Mouse (Mus musculus) embryonic stem cell, embryonic (primary cell): Measurements from ENCODE around the gene Arhgap30.

Experiments
- CTCF ChIA-PET, 4 experiments: fragments of 300-600 bp in 2 of 4; fragments of 350-600 bp in 2 of 4; sonication (Branson Sonifier 250); formaldehyde crosslinking; loops; one replicate each; lab custom pipeline; 2022; ENCODE audit warnings: inconsistent platforms in 2 of 4; lab: Charles Lee
- POLR2A ChIA-PET, 4 experiments: fragments of 300-600 bp in 2 of 4; fragments of 350-600 bp in 2 of 4; sonication (Branson Sonifier 250); formaldehyde crosslinking; loops; one replicate each; lab custom pipeline; 2022; ENCODE audit warnings: antibody characterized with exemption in 4 of 4, inconsistent platforms in 1 of 4; lab: Charles Lee

Arhgap30 gene

DNA sequence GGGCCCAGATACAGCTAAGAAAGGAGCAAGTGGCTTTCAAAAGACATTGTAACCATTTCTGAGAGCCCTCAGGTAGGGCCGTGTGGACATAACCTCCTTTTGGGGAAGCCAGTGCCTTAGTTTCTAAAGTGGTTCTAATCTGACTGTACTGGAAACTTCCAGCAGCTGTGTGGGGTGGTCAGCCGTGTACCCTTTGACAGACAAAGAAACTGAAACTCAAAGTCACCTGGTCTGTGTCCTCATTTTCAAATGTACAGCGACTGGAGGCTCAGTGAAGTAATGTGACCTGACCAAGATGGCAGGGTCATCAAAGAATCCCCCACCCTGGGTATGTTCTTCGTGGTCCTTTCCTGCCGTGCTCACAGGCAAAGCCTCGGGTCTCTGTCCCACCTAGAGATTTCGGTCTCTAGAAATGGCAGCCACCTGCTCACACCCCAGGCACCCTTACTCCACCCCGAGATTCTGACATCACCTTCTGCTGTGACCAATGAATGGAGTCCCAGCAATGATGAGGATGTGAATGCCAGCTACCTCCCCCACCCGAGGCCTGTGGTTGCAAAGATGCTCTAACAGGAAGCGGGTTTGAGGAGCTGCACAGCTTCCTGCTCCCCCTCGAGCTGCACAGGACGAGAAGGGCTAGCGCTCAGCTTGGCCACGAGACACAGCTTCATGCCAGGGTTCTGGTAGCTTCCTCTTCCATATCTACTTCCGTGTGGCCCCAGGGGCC lies at the start of gene Arhgap30:
Arhgap30 (plus strand) TSS at position 579 of the 727 bp plus-strand sequence.
- POLR2A ChIA-PET, result interaction anchor here (0.8 to 2.9 kb wide), 28 partner anchors 8 to 300 kb away, joined by 3 to 18 read pairs (median 5); partner anchors contain the start of genes Usf1 (in 2 of the 4), Cfap126 (in 1 of the 4), Dedd (in 1 of the 4) and F11r (in 1 of the 4)

DNA sequence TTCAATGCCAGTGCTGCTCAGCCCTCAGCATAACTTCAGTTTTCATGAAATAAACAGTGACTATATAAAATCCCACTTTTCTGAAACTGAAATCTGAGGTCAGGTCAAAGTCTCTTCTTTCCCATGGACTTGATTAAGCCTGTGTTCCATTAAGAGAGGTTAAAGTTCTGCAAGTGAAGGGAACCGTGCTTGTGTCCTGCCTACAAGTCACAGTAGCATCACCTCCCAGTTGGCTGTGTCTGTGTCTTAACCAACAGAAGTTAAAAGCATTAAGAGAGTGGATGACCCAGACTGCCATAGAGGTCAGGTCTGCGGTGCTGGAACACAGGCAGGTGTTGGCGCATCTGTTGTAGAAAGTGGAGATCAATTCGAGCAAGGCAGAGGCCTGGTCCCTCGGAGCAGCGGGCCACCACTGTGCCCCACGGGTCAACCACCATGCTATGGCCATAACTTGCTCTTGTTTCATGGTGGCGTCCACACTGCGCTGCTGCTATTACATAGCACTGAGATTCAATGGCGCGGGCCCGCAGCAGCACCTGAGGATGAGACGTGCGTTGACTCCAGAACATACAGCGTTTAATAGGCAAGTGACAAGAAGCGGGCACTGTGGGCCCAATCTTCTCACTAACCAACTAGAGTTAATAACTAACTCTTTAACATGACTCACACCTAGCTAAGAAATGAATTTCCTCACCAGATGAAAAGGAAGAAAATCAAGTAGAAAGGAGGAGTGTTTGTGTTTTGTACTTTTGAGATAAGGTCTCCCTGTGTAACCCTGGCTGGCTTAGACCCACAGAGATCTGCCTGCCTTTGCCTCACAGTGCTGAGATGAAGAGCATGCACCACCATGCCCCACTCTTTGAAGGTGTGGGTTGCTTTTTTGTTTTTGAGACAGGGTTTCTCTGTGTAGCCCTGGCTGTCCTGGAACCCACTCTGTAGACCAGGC lies 46.2 kb upstream of the Arhgap30 start:
- POLR2A ChIA-PET, result interaction anchor here in 1 of 4 experiments (1.7 to 8.7 kb wide), 2 partner anchors 15 to 17 kb away, joined by 5 to 90 read pairs; partner anchors contain the start of gene Klhdc9
- CTCF ChIA-PET, result no interaction called here

More for the DNA sequence above, at the start of gene Arhgap30:
- CTCF ChIA-PET, result interaction anchor here (0.5 to 2.2 kb wide), 13 partner anchors 8 to 228 kb away, joined by 3 to 10 read pairs (median 3); partner anchors contain the start of gene Klhdc9 (in 1 of the 4)

DNA sequence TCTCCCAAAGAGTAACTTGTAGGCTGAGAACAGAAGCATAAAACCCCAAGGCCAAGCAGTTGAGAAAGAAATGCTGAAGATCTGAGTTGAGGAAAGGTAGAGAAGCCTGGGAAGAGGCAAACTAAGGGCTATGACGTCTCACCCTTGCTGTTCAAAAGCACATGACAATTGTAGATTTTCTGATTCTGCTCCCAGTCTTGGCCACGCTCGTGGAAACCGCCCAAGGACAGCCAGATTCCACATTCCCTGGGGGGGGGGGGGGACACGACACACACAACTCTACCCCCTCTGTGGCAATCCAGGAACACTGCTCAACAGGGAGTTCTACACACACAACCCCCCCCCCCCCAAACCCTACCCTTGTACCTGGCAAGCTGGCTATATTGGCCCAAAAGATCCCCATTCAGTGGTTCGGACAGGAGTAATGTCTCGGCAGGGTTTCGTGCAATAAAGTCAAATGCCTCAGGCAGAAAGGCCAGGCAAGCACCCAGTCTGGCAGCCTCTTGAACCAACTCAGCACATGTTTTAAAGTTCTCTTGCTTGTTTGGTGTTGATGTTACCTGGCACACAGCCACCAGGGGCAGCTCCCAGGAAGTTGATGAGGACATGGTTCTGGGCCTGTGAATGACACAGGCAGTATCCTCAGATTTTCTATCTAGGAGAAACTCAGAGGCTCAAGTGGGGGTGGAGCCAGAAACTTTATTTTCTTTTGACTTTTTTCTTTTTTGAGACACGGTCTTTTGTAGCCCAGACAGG lies 44.7 kb upstream of the Arhgap30 start:
- CTCF ChIA-PET, result interaction anchor here in 3 of 4 experiments (0.6 to 2.9 kb wide), 4 partner anchors 14 to 351 kb away, joined by 4 to 14 read pairs (median 5); no protein-coding TSS in a partner anchor

DNA sequence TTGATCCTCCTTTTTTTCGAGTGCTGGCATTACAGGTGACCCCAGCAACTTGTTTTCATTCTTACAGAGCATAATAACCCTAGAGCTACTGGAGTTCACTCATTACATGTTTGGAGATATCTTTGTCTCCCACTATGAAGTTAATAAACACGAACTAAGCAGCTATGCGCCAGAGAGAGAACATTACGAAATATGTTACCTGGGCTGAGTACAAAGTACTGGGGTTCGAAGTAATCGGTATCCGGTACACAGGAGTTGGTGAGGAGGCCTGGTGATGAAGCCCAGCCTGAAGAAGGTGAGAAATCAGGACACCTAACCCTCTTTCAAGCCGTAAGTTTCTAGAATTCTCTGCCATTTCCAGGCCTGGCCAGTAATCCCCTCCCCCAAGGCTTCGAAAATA lies 44.0 kb upstream of the Arhgap30 start:
- ChIA-PET CTCF (interaction anchor here (0.6 to 2.9 kb wide), 8 partner anchors 13 to 352 kb away, joined by 4 to 14 read pairs (median 5); partner anchors contain the start of gene Klhdc9 (in 2 of the 4)), POLR2A (interaction anchor here (0.6 to 8.7 kb wide), 33 partner anchors 10 to 949 kb away, joined by 3 to 90 read pairs (median 5); partner anchors contain the start of genes Dedd (in 3 of the 4), Klhdc9 (in 2 of the 4), F11r (in 1 of the 4) and Ufc1 (in 1 of the 4))

More for the DNA sequence above, 44.7 kb upstream of the Arhgap30 start:
- POLR2A ChIA-PET, result interaction anchor here (0.6 to 8.7 kb wide), 19 partner anchors 9 to 950 kb away, joined by 3 to 90 read pairs (median 5); partner anchors contain the start of genes Dedd (in 2 of the 4), Klhdc9 (in 2 of the 4) and Pcp4l1 (in 1 of the 4)

DNA sequence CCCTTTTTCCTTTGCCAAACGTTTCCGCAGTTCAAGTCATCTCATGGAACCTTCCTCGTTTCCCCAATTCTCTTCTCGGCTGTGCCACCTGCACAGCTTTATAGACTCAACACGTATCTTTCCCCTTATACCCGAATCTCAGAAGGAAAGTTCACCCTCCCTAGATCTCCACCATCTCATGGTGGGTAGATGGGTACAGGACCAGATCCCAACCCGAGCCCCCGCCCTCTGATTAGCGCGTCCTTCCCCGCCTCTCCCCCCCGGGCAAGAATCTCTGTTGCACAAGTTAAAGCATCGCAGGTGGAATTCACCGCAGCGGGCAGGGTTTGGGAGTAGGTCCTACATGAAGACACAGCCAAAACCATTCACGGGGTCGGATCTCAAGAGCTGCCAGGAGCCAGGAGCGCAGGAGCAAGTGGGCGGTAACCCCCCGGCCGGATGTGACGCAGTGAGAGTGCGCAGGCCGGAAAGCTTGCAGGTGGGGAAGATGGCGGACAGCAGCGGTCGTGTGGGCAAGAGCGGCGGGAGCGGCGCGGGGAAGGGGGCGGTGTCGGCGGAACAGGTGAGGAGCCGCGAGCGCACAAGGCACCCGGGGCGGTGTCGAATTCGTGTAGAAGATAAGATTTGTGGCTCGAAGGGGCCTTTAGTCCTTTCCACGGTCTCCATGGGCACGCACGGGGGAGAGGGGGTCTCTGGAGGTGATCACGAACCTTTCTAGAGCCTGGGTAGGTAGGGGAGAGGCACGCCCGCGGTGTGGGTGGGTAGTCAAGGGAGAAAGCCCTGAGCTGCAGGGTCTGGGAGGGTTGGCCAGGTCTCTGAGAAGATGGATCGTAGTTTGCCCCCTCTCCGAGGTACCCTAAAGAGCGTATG lies 43.3 kb upstream of the Arhgap30 start, which contains the start of the genes Nit1 and Pfdn2:
Nit1 (minus strand) TSS at position 422 of the 870 bp plus-strand sequence.
Pfdn2 (plus strand) TSS at position 446 of the 870 bp plus-strand sequence.
- POLR2A ChIA-PET, result interaction anchor here (0.6 to 8.7 kb wide), 63 partner anchors 7 to 233 kb away, joined by 3 to 90 read pairs (median 4); partner anchors contain the start of genes Dedd (in 4 of the 4), Klhdc9 (in 3 of the 4), Ppox (in 3 of the 4) and B4galt3 (in 2 of the 4)
- CTCF ChIA-PET, result interaction anchor here (0.5 to 2.9 kb wide), 14 partner anchors 11 to 125 kb away, joined by 3 to 14 read pairs (median 4); partner anchors contain the start of gene Klhdc9 (in 2 of the 4)

DNA sequence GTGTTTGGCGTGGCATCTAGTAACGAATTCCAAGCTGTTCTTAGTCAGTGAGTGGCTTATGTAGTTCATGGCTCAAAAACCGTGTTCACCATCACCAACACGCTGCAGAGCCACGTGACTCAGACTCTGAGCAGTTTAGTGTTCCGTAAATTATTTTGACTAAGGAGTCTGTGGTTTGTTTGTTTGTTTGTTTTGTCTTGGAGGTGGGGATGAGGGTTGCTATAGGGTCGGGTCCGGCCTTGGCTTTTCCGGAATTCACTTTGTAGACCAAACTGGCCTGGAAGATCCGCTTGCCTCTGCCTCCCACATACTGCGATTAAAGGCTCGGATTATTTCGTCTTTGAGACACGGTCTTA lies 42.7 kb upstream of the Arhgap30 start:
- ChIA-PET CTCF (interaction anchor here (0.5 to 2.9 kb wide), 14 partner anchors 10 to 451 kb away, joined by 3 to 14 read pairs (median 4); partner anchors contain the start of gene Klhdc9 (in 2 of the 4)), POLR2A (interaction anchor here (0.6 to 8.7 kb wide), 53 partner anchors 8 to 849 kb away, joined by 3 to 90 read pairs (median 4); partner anchors contain the start of genes Dedd (in 4 of the 4), Klhdc9 (in 3 of the 4), B4galt3 (in 2 of the 4) and Ppox (in 2 of the 4))

DNA sequence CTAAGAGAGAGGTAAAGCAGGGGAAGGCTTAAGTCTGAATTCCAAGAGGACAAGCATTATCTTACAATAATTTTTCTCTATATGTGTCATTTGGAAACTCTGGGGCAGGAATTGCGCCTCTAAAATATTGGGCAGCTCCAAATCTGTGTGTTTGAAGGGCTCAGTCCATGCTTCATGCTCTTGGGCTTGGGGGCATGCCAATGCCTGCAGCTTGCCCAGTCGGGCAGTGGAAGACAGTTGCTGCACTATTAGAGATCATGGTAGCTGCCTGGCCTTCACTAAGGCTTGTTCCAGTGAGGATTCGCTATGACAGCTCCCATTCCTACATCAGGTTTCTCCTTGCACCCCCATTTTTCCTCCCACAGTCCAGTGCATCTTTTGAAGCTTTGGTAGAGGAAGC lies 40.1 kb upstream of the Arhgap30 start:
- POLR2A ChIA-PET, result interaction anchor here (0.7 to 8.7 kb wide), 12 partner anchors 9 to 154 kb away, joined by 3 to 90 read pairs (median 4); partner anchors contain the start of genes Arhgap30 (in 2 of the 4), Alyref2 (in 1 of the 4), Dedd (in 1 of the 4) and Klhdc9 (in 1 of the 4)
- CTCF ChIA-PET, result interaction anchor here in 1 of 4 experiments (2.3 kb wide), 1 partner anchor 10 kb away, joined by 11 read pairs; no protein-coding TSS in a partner anchor

DNA sequence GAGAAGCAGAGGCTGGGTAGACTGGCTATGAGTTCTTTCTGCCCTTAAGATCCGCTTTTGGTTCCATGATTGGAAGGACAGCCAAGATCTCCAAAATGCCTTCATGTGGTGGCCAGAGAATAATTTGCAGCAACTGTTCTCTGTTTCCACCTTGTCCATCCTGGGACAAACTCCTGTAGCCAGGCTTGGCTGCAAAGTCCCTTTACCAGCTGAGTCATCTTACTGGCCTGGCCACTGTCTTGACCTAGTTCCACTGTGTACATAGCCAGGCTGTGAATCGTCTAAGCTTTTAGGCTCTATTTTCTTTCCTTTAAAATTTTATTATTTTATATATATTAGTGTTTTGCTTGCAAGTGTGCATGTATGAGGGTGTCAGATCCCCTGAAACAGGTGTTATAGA lies 39.5 kb upstream of the Arhgap30 start:
- POLR2A ChIA-PET, result interaction anchor here (0.7 to 8.7 kb wide), 13 partner anchors 8 to 154 kb away, joined by 3 to 90 read pairs (median 4); partner anchors contain the start of genes Arhgap30 (in 2 of the 4), Klhdc9 (in 2 of the 4), Alyref2 (in 1 of the 4) and Dedd (in 1 of the 4)
- CTCF ChIA-PET, result interaction anchor here in 1 of 4 experiments (2.3 kb wide), 1 partner anchor 9 kb away, joined by 11 read pairs; no protein-coding TSS in a partner anchor

DNA sequence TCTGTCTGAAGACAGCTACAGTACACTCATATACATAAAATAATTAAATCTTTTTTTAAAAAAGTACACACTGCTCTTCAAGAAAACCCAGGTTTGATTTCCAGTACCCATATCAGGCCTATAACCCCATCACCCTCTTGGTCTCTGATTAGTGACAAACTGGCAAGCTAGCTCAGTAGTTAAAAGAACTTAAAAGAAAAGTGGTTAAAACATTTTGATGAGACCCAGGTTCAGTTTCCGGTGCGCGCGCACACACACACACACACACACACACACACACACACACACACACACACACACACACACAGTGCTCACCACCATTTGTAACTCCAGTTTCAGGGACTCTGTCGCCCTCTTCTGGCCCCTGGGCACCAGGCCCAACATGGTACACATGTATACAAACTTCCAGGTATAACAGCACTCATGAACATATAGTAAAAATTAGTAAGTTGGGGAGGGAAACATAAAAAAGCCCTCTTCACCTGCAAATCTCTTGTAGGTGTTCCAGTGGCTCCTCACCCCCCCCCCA lies 32.9 kb upstream of the Arhgap30 start:
- CTCF ChIA-PET, result interaction anchor here (0.6 to 6.6 kb wide), 18 partner anchors 10 to 244 kb away, joined by 3 to 67 read pairs (median 4); partner anchors contain the start of genes F11r (in 1 of the 4), Itln1 (in 1 of the 4), Nit1 (in 1 of the 4) and Pfdn2 (in 1 of the 4)
- POLR2A ChIA-PET, result interaction anchor here in 3 of 4 experiments (0.6 to 9.2 kb wide), 13 partner anchors 9 to 267 kb away, joined by 3 to 90 read pairs (median 4); partner anchors contain the start of genes Nit1 (in 2 of the 3) and Pfdn2 (in 2 of the 3)

DNA sequence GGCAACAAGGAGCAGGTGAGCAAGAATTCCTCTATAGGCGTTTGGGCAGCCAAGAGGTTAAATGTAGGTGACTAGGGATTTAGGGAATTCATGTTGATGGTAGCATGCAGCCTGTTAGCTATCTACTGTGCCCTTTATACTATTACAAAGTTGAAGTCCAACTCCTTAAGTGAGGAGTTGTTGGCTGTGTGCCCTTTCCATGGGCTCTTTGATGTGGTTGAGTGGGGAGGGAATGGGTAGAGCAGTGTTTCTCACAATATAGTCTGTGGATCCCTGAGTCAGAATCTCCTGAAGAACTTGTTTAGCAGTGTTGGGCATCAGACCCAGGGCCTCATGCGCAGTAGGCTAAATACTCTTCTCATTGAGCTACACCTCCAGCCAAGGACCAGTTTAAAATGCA lies 31.9 kb upstream of the Arhgap30 start:
- POLR2A ChIA-PET, result interaction anchor here in 2 of 4 experiments (0.6 to 9.2 kb wide), 15 partner anchors 9 to 245 kb away, joined by 3 to 90 read pairs (median 6); partner anchors contain the start of genes Nit1 (in 2 of the 2) and Pfdn2 (in 2 of the 2)
- CTCF ChIA-PET, result interaction anchor here in 3 of 4 experiments (0.5 to 6.6 kb wide), 11 partner anchors 11 to 245 kb away, joined by 3 to 67 read pairs (median 4); partner anchors contain the start of genes Itln1 (in 1 of the 3), Nit1 (in 1 of the 3) and Pfdn2 (in 1 of the 3)

DNA sequence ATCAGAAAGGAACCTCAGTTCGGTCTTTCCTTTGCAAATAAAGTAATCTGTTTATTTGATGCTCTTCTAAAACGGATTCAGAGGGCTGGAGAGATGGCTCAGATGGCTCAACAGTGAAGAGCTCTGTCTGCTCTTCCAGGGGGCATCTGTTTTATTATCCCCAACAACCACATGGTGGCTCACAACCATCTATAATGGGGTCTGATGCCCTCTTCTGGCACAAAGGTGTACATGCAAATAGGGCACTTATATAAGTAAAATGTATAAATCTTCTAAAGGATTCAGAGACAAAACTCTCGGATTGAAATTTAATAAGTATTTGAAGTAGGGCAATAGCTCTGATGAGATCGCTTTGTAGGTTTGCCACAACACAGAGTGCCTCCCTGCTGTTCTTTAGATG lies 30.3 kb upstream of the Arhgap30 start:
- ChIA-PET CTCF (interaction anchor here (0.5 to 6.6 kb wide), 46 partner anchors 8 to 457 kb away, joined by 3 to 67 read pairs (median 4); partner anchors contain the start of genes Nit1 (in 3 of the 4), Pfdn2 (in 3 of the 4), Ppox (in 2 of the 4) and Adamts4 (in 1 of the 4)), POLR2A (interaction anchor here (0.7 to 9.2 kb wide), 43 partner anchors 9 to 490 kb away, joined by 3 to 90 read pairs (median 5); partner anchors contain the start of genes Alyref2 (in 3 of the 4), F11r (in 3 of the 4), Dedd (in 2 of the 4) and Nectin4 (in 2 of the 4))

DNA sequence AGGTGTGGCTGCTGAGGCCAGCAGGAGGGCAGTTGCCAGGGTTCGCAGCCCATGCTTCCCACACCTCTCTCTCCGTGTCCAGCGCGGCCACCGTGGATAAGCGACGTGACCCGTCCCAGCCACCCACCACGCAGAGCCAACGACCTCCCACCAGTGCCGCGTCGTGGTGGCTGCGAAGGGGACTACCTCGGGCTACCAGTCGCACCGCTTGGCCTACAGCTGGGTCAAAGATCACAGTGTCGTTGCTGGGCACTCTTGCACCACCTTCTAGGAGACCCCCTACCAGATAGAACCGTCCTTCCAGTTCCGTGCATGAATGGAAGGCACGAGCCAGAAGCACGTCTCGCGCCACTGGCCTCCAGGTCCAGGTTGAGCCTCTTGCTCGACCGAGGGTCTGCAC lies 28.5 kb upstream of the Arhgap30 start:
- ChIA-PET CTCF (interaction anchor here (0.6 to 6.6 kb wide), 30 partner anchors 9 to 465 kb away, joined by 3 to 67 read pairs (median 4); partner anchors contain the start of genes Nectin4 (in 2 of the 4), Alyref2 (in 1 of the 4), B4galt3 (in 1 of the 4) and F11r (in 1 of the 4)), POLR2A (interaction anchor here (0.5 to 9.2 kb wide), 87 partner anchors 9 to 1453 kb away, joined by 3 to 90 read pairs (median 5); partner anchors contain the start of genes Alyref2 (in 3 of the 4), B4galt3 (in 3 of the 4), Nit1 (in 3 of the 4) and Pfdn2 (in 3 of the 4))

DNA sequence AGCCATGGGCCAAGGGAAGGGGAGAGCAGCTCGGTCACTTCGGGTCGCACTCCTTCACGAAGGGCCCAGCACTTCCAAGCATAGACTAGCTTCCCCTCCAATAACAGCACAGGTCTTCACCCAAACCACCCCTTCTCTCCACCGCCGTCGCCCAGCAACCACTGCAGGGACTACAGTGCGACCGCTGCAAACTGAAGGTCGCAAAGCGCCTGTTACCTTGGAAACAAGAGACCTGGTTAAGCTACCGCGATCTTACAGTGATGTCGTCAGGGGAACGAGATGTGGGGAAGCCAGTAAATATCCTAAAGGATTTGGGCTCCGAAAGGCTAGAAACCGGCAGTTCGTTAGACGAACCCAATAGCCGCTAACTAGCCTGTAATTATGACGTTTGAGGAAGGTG lies 28.1 kb upstream of the Arhgap30 start, which contains the start of gene Klhdc9:
Klhdc9 (minus strand) TSS at position 143 of the 400 bp plus-strand sequence.
- CTCF ChIA-PET, result interaction anchor here (0.6 to 6.6 kb wide), 31 partner anchors 9 to 465 kb away, joined by 3 to 67 read pairs (median 5); partner anchors contain the start of genes Nectin4 (in 2 of the 4), Nit1 (in 2 of the 4), Pfdn2 (in 2 of the 4) and Alyref2 (in 1 of the 4)
- POLR2A ChIA-PET, result interaction anchor here (0.5 to 9.2 kb wide), 83 partner anchors 8 to 1453 kb away, joined by 3 to 90 read pairs (median 5); partner anchors contain the start of genes Alyref2 (in 3 of the 4), B4galt3 (in 3 of the 4), Nit1 (in 3 of the 4) and Pfdn2 (in 3 of the 4)
